Mouse (Mus musculus): ENCODE results near the gene Olfr1369-ps1. TPM values are rescaled to one million over a fixed set of nuclear protein-coding genes. Genes with fewer than 3 reads are reported as not detected.

Gene Olfr1369-ps1
- polyA plus RNA-seq (2012): not detected in 2 replicates

DNA sequence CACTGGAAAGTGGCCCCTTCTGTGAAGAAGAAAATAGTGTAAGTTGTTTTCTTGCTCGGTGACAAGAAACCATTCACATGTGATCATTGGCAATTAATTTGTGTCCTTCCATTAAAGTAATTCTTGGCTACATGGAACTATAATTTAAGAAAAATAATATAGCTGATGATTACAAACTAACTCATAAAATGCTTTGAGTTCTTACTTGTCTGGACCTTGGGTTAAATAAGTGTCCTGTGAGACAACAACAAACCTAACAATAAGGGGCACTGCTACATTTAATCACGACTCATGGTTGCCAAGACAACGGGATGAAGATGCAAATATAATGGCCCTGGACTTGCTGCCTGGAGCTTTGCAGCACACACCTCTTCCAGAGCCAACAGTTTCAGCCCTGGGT is at the start of gene Olfr1369-ps1:
Gene Olfr1369-ps1 (plus strand): TSS at position 301 of the 400 bp plus-strand sequence.

DNA sequence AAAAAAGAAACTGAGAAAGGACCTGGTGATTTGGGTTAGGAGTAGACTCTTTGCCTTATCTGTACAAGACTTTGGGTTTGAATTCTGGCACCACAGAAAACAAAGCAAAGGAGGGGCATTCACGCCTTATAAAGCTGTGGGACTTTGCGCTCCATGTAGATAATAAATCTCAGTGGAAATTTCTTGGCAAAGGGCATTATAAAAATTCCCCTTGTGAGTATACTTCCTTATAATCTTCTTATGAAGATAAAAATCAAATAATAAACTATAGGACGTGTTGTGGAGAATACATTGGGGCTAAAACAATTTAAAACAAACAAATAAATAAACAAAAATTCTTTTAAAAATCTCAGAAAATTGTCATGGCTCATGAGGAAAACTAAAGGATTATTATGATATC is 36.4 kb upstream of the Olfr1369-ps1 start, which contains the start of gene Olfr1370:
Gene Olfr1370 (minus strand): TSS at position 101 of the 400 bp plus-strand sequence.

DNA sequence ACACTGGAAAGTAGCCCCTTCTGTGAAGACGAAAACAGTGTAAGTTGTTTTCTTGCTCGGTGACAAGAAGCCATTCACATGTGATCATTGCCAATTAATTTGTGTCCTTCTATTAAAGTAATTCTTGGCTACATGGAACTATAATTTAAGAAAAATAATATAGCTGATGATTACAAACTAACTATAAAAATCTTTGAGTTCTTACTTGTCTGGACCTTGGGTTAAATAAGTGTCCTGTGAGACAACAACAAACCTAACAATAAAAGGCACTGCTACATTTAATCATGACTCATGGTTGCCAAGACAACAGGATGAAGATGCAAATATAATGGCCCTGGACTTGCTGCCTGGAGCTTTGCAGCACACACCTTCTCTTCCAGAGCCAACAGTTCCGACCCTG is 18.1 kb downstream of the Olfr1369-ps1 start, which contains the start of gene Olfr263:
Gene Olfr263 (plus strand): TSS at position 301 of the 400 bp plus-strand sequence.

DNA sequence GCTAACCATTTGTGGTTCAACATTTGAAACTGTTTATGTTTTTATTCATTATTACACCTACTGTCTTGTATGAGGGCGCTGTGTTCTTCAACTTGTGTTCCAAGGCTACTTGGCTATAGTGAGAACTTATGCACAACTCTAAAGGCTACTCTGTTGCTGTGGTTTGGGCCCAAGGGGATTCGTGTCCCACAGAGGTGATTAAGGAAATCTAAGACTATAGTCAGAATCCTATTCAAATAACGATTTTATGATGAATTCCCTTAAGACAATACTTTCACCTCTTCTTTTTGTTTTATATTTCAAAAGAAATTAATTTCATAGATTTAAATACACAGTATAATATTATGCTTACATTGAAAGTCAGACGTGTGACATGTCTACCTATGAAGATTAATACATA is 34.5 kb downstream of the Olfr1369-ps1 start, which contains the start of gene Olfr1368:
Gene Olfr1368 (minus strand): TSS at position 101 of the 400 bp plus-strand sequence.

Other genes with a start within 250 kb of the Olfr1369-ps1 start
- not detected in 2 replicates for gene Olfr1370, start 36.5 kb upstream of the Olfr1369-ps1 start, polyA plus RNA-seq (2012)
- not detected in 2 replicates for gene Olfr263, start 18.2 kb downstream of the Olfr1369-ps1 start, polyA plus RNA-seq (2012)
- not detected in 2 replicates for gene Olfr1368, start 34.4 kb downstream of the Olfr1369-ps1 start, polyA plus RNA-seq (2012)
- gene Trim27, start 68.0 kb downstream of the Olfr1369-ps1 start, polyA plus RNA-seq (2012): 140 and 157 TPM in 2 replicates
- gene Gpx5, start 181.2 kb downstream of the Olfr1369-ps1 start, polyA plus RNA-seq (2012): not detected in 2 replicates
- not detected in 2 replicates for gene Gpx6, start 200.6 kb downstream of the Olfr1369-ps1 start, polyA plus RNA-seq (2012)
- not detected in 2 replicates for gene Olfr1367, start 235.4 kb downstream of the Olfr1369-ps1 start, polyA plus RNA-seq (2012)